Mouse (Mus musculus) fibroblast of lung, adult 2 months (primary cell): ENCODE data around the gene Bach2.

Experiments
- DNase-seq: peaks from one replicate; pipeline ENCODE4 v3.0.0-alpha.2; 2011; ENCODE audit warnings: low read depth

Gene Bach2

DNA sequence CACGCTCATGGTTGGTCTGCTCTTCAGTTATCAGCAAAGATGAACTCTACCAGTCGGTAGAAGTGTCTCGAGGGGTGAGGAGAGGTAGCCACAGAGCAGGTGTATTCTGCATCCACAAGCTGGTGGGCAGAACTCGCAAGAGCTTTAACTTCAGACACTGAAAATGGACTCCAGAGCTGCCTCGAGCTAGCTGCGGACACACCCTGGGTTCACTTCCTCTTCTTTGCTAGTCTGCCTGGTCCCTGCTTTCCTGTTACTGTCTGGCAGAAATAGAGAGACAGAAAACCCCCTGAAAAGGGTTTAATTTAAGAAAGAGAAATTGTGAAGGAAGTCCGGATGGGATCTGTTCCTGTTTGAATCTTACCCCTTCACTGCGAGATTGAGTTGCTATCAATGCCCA, 326.3 kb downstream of the Bach2 start:
- DNase-seq = no peak

DNA sequence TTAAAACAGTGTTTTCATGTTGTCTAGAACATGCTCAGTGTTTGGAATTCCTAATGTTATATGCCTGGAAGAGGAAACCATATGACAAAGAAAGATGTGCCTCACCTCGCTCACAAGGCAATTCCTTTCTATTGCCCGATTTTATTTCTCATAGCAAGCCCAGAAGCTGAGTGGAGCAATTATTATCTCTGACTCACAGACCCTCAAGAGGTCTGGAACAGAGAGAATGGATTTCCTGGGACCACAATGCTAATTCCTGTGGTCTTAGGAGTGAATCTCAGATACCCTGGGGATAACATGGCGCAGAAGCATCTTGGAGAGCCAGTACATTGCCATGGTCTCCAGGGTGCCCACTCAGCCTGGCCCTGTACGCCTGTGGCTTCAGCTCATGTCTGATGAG, 330.4 kb downstream of the Bach2 start:
- DNase-seq = no peak

DNA sequence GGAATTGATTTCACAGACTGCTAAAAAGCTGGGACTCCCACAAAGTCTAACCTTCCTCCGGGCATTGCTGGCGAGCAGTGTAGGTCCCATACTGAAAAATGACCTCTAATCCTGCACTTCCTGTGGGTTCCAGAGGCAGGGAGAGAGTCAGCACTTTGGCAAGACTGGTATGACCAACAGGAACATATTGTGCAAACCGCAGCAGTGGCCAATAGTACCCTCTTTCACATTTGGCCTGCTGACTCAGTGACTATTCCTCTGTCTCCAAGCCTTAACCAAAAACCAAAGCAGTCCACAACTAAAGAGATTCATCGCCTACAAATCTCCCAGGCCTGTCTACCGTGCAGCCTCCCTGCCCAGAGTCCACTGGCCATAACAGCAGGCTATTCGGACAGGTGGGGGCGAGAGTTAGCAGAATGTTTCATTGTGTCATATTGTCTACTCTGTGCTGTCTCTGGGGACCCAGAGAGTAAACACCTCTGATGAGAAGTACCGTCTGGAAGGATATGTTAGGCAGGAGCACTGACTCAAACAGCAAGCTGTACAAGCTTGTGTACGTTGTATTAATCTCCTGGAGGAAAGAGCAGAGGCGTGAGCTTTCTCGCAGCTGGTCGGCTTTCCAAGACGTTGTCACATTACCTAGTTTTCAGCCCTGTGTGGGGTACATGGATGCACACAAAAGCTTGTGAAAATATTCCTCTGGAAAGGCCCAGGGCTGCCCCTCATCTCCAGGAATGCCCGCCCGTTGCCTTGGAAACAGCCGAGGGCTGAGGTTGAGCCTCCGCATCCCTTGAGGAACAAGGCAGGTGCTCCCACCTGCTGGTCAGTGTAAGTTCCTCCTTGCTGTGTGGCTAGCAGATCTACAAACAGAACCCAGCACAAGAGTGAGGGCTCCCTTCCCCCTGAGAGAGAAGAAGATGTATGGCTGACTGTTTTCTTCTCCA, 331.7 kb downstream of the Bach2 start:
- peak; percentile 91 for DNase-seq

DNA sequence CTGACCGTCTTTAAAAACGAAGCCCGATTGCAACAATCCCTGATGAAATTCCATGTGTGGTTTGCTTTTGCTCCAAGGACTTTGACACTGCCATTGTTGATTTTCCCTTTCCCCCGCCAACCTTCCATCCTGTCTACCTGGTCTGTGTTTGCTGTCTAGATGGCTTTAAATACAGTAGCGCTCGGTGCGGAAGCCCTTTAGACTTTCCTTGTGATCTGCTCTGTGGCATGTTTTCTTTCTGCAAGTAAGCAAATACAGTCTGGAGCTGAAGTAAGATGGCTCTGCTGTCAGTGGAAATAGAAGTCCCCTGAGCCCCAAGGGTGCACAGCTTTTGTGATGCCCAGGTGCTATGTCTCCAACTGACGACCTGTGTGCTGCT, 332.3 kb downstream of the Bach2 start:
- DNase-seq = no peak

DNA sequence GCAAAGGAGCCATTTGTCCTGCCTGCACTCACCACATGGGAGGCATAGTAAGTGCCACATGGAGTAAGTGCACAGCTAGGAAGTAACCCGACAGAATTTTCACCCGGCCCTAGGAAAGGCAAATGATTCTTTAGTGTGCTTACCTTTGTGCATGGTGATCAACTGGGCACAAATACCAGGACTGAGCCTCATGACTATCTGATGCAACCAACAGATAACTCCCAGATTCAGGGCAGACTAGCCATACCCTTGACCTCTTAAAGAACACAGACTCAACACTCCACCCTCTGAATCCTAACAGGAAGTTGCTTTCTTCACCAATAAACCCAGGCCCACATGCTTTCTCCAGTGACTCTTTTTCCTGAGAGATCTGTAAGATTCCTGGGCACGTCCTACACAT, 332.8 kb downstream of the Bach2 start:
- no peak for DNase-seq

DNA sequence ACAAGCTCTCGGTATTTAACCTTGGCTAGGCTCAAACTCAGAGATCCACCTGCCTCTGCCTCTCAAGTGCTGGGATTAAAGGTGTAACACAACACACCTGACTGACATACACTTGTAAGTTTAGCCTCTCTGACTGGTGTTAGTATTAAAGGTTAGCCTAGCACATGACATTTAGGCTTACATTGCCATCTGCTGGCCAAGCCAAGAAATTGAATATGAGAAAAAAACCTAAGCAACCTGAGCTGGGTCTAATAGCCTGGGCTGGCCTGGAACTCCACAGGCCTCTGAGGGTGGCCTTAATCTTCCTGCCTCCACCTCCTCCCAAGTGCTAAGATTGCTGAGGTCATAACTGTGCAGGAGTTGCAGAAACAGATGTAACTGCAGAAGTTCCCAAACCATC, 333.5 kb downstream of the Bach2 start:
- DNase-seq = no peak

DNA sequence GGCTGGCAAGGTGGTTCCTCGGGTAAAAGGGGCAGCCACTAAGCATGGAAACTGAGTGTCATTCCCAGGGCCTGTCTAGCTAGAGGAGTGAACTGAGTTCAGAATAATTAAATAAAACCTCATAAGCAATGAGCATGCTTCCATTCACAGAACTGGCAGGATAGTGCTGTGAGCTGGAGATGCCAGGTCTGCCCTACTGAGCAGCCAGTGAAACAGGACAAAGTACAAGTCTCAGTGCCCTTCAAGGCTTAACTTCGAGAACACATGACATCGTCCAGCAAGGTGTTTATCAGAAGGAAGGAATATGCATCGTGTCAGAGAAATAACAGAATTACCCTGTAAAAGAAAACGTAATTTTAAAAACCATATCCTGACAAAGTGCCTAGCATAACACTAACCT, 335.0 kb downstream of the Bach2 start:
- DNase-seq = no peak

DNA sequence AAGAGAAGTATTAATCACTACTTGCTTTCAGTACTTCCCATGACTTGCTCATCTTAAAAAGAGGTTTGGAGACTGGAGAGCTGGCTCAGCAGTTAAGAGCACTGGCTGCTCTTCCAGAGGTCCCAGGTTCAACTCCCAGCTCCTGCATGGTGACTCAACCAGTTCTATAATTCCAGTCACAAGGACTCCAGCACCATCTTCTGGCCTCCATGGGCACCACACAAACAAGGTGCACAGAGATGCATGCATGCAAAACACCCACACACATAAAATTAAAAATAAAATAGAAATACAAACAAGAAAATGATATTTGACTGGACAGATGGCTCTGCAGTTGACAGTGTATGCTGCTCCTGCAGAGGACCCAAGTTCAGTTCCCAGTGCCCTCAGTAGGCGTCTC, 336.0 kb downstream of the Bach2 start:
- DNase-seq = no peak

DNA sequence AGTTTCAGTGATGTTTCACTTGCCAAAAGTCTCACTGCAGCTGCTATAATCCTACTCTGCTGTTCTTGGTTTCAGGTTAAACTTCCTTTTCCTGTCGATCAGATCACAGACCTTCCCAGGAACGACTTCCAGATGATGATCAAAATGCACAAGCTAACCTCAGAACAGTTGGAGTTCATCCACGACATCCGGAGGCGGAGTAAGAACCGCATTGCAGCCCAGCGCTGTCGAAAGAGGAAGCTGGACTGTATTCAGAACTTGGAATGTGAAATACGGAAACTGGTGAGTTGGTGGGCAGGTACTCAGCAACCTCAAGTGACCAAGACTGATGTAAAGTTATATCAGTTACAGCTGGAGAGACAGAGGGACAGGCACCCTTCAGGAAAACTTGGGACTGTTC, 336.6 kb downstream of the Bach2 start:
- DNase-seq = no peak

DNA sequence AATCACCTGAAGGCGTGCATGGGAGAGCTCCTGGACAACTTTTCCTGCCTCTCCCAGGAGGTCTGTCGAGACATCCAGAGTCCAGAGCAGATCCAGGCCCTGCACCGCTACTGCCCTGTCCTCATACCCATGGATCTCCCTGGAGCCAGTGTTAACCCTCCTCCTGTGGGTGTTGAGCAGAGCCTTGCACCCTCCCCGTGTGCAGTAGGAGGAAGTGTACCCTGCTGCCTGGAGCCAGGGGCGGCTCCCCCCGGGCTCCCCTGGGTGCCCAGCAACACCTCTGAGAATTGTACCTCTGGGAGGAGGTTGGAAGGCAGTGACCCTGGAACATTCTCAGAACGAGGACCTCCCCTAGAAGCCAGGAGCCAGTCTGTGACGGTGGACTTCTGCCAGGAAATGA, 341.2 kb downstream of the Bach2 start:
- no peak for DNase-seq

DNA sequence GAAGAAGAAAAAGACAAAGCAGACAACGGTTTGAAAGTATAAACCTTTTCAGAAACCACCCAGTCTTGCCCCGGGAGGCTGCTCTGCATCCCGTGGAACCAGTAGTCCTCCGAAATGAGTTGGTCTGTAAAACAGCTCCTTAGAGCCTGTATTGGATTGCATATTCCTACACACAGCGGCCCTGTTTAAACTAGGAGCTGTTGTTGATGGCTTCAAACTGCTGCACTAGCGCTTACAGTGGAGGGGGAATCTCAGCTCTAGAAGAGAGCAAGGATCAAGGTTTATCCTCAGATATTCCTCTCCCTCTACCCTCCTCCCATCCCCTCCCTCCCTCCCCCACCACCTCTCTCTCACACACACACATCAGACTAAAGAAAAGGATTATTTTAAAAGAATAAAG, 345.6 kb downstream of the Bach2 start:
- no peak for DNase-seq

DNA sequence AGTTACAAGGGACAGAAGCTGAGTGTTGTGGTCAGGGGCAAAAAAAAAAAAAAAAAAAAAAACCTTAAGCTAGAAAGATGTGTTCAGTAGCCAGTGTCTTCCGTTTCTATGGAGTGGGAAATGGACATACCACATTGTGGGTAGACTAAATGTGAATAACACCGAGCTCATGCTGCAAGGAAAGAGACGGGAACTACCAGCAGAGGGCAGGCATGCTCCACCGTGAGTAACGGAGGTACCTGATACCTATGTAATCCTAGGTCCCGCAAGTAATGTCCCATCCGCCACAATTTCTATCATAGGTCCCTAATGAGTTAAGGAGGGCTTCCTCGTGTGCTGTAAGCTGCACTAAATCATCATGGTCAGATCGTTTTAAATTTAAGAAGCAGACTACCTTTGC, 348.0 kb downstream of the Bach2 start:
- no peak for DNase-seq

DNA sequence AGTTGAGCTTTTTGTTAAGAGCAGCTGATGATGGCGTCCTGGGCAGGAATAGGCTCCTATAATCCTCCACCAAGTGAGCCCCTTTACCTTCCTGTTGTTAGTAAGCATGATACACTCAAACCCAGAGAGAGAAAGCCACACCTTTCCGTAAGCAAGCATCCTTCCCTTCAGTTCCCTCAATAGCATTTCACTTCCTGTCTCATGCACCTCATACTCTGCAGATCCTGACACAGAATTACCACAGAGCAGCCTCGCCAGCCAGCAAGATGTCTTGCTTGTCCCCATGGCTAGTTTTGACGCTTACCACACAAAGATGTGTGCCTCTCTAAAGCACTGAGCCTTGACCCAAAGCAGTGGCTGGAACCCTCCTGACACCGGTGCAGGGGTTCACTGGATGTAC, 348.9 kb downstream of the Bach2 start:
- no peak for DNase-seq

DNA sequence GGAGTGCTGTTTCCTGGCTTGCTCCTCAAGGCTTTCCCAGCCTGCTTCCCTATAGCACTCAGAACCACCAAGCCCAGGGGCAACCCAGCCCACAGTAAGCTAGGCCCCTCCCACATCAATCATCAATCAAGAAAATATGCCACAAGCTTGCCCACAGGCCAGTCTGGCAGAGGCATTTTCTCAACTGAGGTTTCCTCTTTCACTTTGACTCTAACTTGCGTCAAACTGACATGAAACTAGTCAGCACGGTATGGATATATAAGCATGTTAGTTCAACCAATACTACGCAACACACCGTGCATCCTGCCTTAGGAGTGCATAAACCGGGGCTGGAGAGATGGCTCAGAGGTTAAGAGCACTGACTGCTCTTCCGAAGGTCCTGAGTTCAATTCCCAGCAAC, 349.6 kb downstream of the Bach2 start:
- DNase-seq = no peak

DNA sequence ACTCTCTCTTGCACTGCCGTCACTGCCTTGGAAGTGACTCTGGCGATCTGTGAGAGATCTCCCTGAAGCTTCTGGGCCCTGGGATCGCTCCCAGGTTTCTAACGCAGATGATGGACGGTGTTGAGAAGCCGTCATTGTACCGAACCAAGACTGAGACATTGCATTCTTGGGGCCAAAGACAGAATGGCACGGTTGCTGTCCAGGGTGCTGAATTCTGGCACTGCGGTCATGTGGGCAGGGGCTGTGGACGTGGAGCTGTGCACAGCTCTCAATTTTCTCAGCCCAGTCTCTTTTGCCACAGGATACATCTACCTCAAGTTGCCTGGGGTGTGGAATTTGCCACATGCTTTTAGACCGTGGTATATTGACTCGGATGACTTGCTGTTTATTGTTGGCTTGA, 362.5 kb downstream of the Bach2 start:
- no peak for DNase-seq

DNA sequence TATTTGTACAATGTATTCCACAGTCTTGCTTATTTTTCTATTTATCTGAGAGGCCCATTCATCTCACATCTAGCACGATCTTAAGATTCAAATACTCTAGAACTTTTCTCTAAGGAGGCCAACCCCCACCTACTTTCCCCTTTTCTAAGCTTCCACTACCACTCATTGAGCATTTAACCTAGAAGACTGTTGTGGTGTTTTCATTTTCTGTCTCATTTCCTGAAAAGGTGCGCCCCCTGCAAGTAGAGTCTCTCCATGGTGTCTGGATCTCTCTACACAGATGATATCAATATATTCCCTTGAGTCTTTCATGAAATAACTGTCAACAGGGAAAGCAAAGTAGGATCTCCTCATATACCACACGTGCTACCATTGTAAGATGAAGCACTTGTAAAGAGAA, 364.1 kb downstream of the Bach2 start, which contains the start of gene Gja10:
Gene Gja10 (minus strand): TSS at position 101 of the 400 bp plus-strand sequence.
- DNase-seq = no peak

DNA sequence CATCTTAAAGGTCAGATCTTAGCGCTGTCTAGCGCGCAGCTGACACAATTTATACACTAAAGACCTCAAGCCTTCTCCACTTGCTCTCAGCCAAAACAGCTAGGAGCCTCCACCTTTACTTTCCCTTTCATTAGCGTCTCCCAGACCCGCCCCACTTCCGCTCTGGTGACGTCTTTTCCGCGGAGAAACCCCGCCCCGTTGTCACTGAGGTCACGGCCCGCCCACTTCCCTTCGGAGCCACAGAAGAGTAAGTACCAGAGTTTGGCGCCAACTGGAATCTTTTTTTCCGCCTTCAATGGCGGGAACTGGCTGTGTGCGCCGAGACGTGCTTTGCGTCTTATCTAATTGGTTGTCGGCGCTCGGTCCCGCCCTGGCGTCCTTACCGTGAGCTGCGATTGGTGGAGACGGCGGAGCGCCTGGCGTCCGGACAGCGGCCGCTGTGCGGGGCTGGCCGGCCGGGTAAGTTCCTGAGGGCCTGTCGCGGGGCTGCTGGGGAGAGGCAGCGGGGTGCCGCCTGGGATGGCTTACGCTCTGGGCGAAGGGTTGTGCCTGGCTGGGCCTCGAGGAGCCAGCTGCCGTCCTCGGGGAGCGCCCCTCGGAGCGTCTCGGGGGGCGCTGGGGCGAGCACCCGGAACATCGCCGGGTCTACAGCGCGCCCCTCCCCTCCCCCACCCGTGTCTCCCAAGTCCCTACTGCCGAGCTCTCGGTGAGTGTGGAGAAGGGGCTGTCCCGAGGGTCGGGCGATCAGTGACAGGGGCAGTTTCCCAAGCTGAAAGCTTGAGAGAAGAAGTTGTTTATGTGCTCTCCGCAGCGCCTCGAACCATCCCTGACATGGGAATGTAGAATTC, 376.7 kb downstream of the Bach2 start, which contains the start of gene Casp8ap2:
Gene Casp8ap2 (plus strand): TSS at position 418 of the 848 bp plus-strand sequence.
- peak; percentile 98 for DNase-seq

DNA sequence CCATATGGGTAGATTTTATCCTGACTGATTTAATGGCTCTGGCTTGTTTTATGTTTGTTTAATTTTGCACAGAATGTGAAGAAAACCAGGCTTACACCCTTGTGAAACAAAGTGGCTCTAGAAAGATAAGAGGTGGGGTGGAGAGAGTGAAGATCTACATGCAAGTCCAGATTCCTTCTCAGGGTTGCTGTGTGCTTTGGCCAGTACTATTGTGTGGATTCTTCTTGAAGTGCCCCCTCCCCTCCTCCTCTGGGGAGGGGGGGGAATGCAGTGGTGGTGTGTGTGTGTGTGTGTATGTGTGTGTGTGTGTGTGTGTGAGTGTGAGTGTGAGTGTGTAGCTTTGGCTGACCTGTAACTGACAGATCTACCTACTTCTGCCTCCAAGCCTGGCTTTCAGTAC, 383.0 kb downstream of the Bach2 start:
- DNase-seq = no peak
